22 mouse cellular contexts compared by ENCODE assay signal in genomic region chr8:46081030-46081429, GRCm38 (mm10).
"Had no signal": no experiment of that assay in that cellular context is flagged by ENCODE, and none has a peak within 500 bp of the region (broad histone marks: within the 10 kb centered on the region; RNA-seq: fewer than 3 reads in every experiment).

No protein-coding gene starts in this region.

- H3K4me2 ChIP-seq: liver, embryonic 11.5 days; liver, embryonic 13.5 days; liver, embryonic 15.5 days; lung, embryonic 15.5 days; midbrain, embryonic 12.5 days; neural tube, embryonic 13.5 days; neural tube, embryonic 15.5 days had no signal

- H3K27ac ChIP-seq: liver, embryonic 13.5 days; liver, embryonic 15.5 days; lung, embryonic 15.5 days; macrophage; midbrain, embryonic 10.5 days; midbrain, embryonic 12.5 days; neural tube, embryonic 13.5 days; neural tube, embryonic 15.5 days had no signal

- H3K9ac ChIP-seq: liver, embryonic 13.5 days; liver, embryonic 15.5 days; liver, postnatal 0 days; lung, embryonic 15.5 days; midbrain, embryonic 12.5 days; neural tube, embryonic 13.5 days; neural tube, embryonic 15.5 days had no signal

- H3K27me3 ChIP-seq: liver, embryonic 13.5 days; liver, embryonic 15.5 days; lung, embryonic 15.5 days; megakaryocyte, embryonic 14.5 days; midbrain, embryonic 12.5 days; neural tube, embryonic 13.5 days; neural tube, embryonic 15.5 days had no signal

- H3K36me3 ChIP-seq: liver, embryonic 15.5 days; lung, embryonic 15.5 days had no signal

- H3K4me1 ChIP-seq: liver, embryonic 15.5 days; lung, embryonic 15.5 days; midbrain, embryonic 10.5 days; midbrain, embryonic 12.5 days; neural tube, embryonic 13.5 days; neural tube, embryonic 15.5 days had no signal

- H3K4me3 ChIP-seq: liver, embryonic 13.5 days; liver, embryonic 15.5 days; lung, embryonic 15.5 days; megakaryocyte, embryonic 14.5 days; midbrain, embryonic 10.5 days; midbrain, embryonic 12.5 days; myocyte; neural tube, embryonic 13.5 days; neural tube, embryonic 15.5 days had no signal

- H3K9me3 ChIP-seq: liver, embryonic 13.5 days; liver, embryonic 15.5 days; lung, embryonic 15.5 days; megakaryocyte, embryonic 14.5 days; midbrain, embryonic 10.5 days; midbrain, embryonic 12.5 days; neural tube, embryonic 13.5 days; neural tube, embryonic 15.5 days had no signal

- ATAC-seq: liver, postnatal 0 days; midbrain, embryonic 16.5 days had no signal

- DNase-seq: liver, embryonic 13.5 days; liver, postnatal 0 days; midbrain, embryonic 14.5 days; retina, postnatal 1 day; right cerebral cortex, adult 18-20 months; right cerebral cortex, postnatal 25 days; right cerebral cortex, postnatal 4 days; spleen, adult 18-20 months; thymus, adult 18-20 months; thymus, postnatal 14 days; thymus, postnatal 36 days had no signal
